Mouse (Mus musculus) right cerebral cortex, adult 2 months (tissue): ENCODE measurements around the gene Gpr34.
A peak's percentile ranks its signal among the peaks of the same experiment; 100 is the strongest.

ENCODE experiments used
- DNase-seq, 2 experiments: peaks; one replicate each; pipeline ENCODE4 v3.0.0; 2021 to 2022; ENCODE audit warnings: low spot score in 2 of 2

The Gpr34 gene

GRCm38 (mm10) chrX:13631599-13632283, at the start of gene Gpr34:
Gene Gpr34, plus strand, starts transcription at chrX:13632089.
- no peak for DNase-seq

GRCm38 (mm10) chrX:13599373-13599772, 32.5 kb upstream of the Gpr34 start:
- no peak for DNase-seq

DNA sequence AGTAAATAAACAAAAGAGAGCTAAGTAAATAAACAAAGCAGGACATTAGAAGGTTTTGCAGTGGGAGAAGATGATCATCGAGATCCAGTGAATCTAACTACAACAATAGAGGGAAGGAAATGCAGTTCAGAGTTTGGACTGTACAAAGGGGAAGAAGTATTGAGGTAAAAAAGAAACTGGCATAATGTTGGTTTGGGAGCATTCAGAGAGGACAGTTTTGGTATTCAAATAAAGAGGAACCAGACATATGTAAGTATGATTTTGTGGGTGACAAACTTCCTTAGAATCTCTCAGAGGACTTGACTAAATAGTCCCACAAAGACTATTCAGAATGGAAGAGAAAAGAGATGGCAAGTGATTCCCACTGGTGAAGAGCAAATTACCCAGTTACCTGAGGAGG, 31.9 kb upstream of the Gpr34 start:
- no peak for DNase-seq

GRCm38 (mm10) chrX:13606741-13607140, 25.1 kb upstream of the Gpr34 start:
- no peak for DNase-seq

DNA sequence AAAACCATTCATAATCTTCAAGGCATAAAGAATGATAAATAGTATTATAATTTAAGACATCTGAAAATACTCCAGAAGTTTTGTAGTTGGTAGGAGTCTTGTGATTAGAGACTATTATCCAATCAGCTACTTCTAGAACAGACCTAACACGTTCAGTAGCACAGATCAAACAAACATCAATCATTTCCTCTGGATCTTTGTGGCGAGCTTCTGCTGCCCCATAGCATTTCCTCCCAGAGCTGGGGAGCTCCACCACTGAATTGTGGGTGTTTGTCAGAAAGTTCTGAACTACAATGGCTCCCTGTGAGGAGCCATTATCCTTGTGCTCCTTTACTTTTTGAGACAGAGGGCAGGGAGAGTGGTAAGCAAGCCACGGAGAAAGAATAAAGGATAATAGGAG, 24.1 kb upstream of the Gpr34 start:
- DNase-seq: no peak

DNA sequence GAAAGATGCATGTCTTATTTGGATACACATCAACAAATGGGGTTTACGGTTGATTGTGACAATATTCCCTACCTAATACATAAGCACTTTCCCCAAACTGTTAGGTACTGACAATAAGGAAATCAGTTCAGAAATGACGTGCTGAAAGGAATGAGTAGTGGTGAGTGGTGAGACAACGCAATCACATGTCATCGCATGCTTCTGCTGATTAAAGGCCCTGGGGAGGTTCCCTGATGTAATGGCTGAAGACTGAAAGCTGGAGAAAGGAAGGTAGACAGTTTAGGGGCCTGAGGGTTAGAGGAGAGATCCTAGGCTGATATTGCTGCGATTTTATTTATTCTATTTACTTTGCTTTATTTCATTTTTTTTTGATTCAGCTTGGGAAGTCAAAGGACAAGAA, 20.8 kb upstream of the Gpr34 start:
- no peak for DNase-seq

DNA sequence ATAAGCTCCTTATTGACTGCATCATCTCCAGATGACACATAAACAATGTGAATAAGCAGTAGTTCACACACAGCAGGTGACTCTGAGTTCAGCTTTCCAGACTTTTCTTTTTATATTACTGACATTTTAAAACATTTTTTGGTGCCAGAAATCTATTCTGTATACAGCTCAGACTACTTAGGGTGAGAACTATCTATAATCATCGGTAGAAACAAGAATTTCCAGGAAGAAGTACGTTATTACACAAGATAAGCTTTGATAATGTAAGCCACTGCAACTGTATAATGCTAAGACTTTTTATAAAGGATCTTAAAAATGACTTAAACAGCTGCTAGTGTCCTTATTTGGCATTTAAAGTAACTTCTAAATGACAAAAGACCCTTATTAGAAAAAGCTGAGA, 19.8 kb upstream of the Gpr34 start:
- no peak for DNase-seq

DNA sequence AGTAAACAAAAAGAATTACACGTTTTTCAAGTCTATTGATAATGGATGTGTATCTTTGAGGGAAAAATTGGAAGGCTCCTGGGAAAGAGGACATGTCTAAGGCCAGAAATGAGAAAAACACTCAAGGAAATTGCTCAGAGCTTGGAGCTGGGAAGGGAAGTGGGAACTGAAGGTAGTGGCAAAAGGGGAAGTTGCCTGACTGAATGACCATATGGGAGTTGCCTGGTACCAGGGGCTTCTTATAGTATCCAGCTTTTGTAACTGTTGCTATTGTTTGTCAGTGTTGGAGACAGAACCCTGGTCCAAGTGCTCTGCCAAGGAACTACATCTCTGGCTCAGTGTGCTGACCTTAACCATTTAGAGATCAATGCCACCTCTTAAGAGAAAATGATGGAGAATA, 15.2 kb upstream of the Gpr34 start:
- DNase-seq: no peak

GRCm38 (mm10) chrX:13617294-13617693, 14.6 kb upstream of the Gpr34 start:
- DNase-seq: no peak

- no peak for DNase-seq
Observed at GRCm38 (mm10) chrX:13618476-13618875, 13.4 kb upstream of the Gpr34 start.

- DNase-seq: no peak
Observed at GRCm38 (mm10) chrX:13621473-13621872, 10.4 kb upstream of the Gpr34 start.

GRCm38 (mm10) chrX:13622654-13623053, 9.2 kb upstream of the Gpr34 start:
- DNase-seq: no peak

DNA sequence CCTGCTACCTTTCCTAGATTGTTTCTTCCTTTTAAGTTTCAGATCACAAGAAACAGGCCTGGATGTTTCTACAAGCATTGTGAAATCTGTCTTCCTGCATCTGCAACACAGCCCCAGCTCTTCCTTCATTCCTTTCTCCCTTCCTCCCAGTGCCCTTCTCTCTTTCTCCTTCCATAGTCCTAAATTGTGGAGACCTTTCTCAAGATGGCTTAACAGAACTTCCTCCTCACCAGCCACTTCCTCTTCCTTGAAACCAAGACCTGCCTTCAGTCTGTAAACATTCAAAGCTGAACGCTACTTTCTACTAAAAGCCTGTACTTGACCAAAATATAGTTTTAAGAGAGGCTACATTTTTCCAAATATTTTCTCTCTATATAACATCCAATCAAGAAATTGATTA, 4.5 kb downstream of the Gpr34 start:
- no peak for DNase-seq

GRCm38 (mm10) chrX:13638894-13639293, 7.0 kb downstream of the Gpr34 start:
- DNase-seq: no peak

- DNase-seq: no peak
Observed at GRCm38 (mm10) chrX:13651889-13652288, 20.0 kb downstream of the Gpr34 start.

GRCm38 (mm10) chrX:13652291-13652690, 20.4 kb downstream of the Gpr34 start:
- DNase-seq: no peak

- DNase-seq: peak; percentile 15 to 18
Observed at GRCm38 (mm10) chrX:13655005-13655421, 23.1 kb downstream of the Gpr34 start.

DNA sequence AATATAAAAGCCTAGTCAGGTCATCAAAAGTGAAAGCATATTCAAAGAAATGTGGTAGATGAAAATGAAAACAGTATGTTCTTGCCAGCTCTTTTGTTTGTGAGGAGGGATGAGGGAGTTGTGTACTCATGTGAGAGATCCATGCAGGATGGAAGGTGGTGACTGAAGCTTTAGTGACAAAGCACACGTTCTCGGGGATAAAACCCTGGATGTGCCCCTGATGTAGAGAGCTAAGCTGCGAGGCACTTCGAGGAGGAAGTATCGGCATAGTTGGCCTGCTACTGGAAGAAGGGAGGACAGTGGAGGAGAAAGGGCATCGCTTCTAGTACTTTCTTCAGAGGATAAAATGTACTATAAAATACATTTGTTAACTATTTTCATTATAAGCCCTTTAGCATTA, 24.0 kb downstream of the Gpr34 start:
- DNase-seq: no peak

DNA sequence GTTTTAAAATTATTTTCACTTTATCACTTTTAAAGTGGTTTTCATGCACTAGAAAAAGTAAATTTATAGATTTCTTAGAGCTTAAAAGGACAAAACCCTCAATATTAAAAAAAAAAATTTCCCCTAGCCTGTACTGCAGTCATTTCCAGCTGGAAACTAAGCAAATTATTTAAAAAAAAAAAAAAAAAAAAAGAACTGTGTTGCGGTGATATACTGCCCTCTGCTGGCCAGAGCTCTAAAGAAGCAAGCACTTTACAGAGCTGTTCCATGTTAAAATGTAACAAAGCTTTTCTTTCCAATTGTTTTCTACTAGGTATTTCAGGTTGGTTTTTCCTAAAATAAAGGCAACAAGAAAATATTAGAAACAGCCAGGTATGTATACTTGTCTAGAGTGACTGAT, 24.8 kb downstream of the Gpr34 start:
- DNase-seq: peak; percentile 18 to 47

GRCm38 (mm10) chrX:13658616-13659140, 26.8 kb downstream of the Gpr34 start:
- no peak for DNase-seq

DNA sequence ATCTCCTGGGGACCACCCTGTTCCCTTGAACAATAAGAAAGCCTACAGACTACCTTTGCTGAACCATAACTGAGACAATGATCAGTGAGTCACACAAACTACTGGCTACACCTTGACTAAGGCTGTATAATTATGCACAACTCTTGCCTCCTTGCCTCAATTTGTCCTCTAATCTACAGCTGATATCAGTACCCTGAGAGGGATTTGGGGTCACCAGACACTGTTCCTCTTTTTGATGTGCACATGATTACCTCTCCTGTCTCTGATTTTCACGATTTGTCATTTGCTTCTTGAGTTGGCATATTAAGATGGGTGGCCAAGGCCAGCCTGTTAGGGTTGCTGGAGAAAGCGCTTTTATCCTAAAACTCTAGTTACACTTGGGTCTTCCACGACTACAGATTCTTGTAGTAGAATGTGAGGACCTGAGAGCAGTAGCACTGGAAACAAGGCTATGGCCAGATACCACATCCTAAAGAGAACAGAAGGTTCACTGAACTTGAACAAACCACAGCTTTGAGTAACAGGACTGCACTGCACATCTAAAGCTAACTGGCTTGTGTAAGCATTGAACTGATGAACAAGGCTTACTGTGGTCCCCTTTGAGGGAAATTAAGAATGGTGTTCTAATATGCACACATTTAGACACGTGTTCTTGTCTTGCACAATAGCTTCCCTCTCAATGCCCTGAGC, 27.5 kb downstream of the Gpr34 start:
- DNase-seq: no peak

GRCm38 (mm10) chrX:13661063-13661462, 29.2 kb downstream of the Gpr34 start, which contains the start of gene Gpr82:
Gene Gpr82, plus strand, starts transcription at chrX:13661363.
- no peak for DNase-seq

GRCm38 (mm10) chrX:13668867-13669266, 37.0 kb downstream of the Gpr34 start:
- no peak for DNase-seq
